Mouse (Mus musculus) cerebellum, postnatal 4 days (tissue): ENCODE measurements around the gene Ubl3.

ENCODE experiments used
- DNase-seq, 2 experiments: peaks; one replicate each; pipeline ENCODE4 v3.0.0; 2022; ENCODE audit warnings: low spot score in 2 of 2, mixed read lengths in 1 of 2

Ubl3 gene

GRCm38 (mm10) chr5:148527632-148528031, 25.0 kb downstream of the Ubl3 start:
- DNase-seq = no peak

- DNase-seq = no peak
Measured at GRCm38 (mm10) chr5:148526631-148527030, 26.0 kb downstream of the Ubl3 start.

- DNase-seq = no peak
Measured at GRCm38 (mm10) chr5:148523202-148523971, 29.2 kb downstream of the Ubl3 start.

- no peak for DNase-seq
Measured at GRCm38 (mm10) chr5:148522378-148522777, 30.2 kb downstream of the Ubl3 start.

- DNase-seq = no peak
Measured at GRCm38 (mm10) chr5:148517445-148517844, 35.1 kb downstream of the Ubl3 start.

- no peak for DNase-seq
Measured at GRCm38 (mm10) chr5:148512042-148512640, 40.4 kb downstream of the Ubl3 start.

GRCm38 (mm10) chr5:148510265-148510664, 42.3 kb downstream of the Ubl3 start:
- no peak for DNase-seq

- DNase-seq = no peak
Measured at GRCm38 (mm10) chr5:148509731-148510130, 42.9 kb downstream of the Ubl3 start.

GRCm38 (mm10) chr5:148508901-148509604, 43.5 kb downstream of the Ubl3 start:
- no peak for DNase-seq

- no peak for DNase-seq
Measured at GRCm38 (mm10) chr5:148505381-148505780, 47.2 kb downstream of the Ubl3 start.

- no peak for DNase-seq
Measured at GRCm38 (mm10) chr5:148502237-148502636, 50.4 kb downstream of the Ubl3 start.

- no peak for DNase-seq
Measured at GRCm38 (mm10) chr5:148501228-148501957, 51.2 kb downstream of the Ubl3 start.

GRCm38 (mm10) chr5:148500516-148500915, 52.1 kb downstream of the Ubl3 start:
- no peak for DNase-seq

- no peak for DNase-seq
Measured at GRCm38 (mm10) chr5:148499616-148500015, 53.0 kb downstream of the Ubl3 start.

GRCm38 (mm10) chr5:148495991-148496390, 56.6 kb downstream of the Ubl3 start:
- DNase-seq = no peak

GRCm38 (mm10) chr5:148495173-148495572, 57.4 kb downstream of the Ubl3 start:
- DNase-seq = no peak

- DNase-seq = no peak
Measured at GRCm38 (mm10) chr5:148494249-148494648, 58.3 kb downstream of the Ubl3 start.

GRCm38 (mm10) chr5:148493025-148493424, 59.6 kb downstream of the Ubl3 start:
- no peak for DNase-seq

GRCm38 (mm10) chr5:148490391-148490790, 62.2 kb downstream of the Ubl3 start:
- no peak for DNase-seq

GRCm38 (mm10) chr5:148489724-148490193, 62.8 kb downstream of the Ubl3 start:
- peak; percentile 49 to 87 for DNase-seq

- peak in 1 of 2 experiments; percentile 38 for DNase-seq
Measured at GRCm38 (mm10) chr5:148488891-148489723, 63.5 kb downstream of the Ubl3 start.
